Mouse (Mus musculus): ENCODE measurements around the gene Ooep. TPM values are rescaled to one million over a fixed set of nuclear protein-coding genes. Genes with fewer than 3 reads are reported as not detected.
"Not testable (repeated sequence)": the region's sequence is repeated elsewhere in the genome, so short reads cannot be mapped to it uniquely, and the experiment has no call there.

Ooep gene
- total RNA-seq, 2 experiments from 2014 or later: not detected

DNA sequence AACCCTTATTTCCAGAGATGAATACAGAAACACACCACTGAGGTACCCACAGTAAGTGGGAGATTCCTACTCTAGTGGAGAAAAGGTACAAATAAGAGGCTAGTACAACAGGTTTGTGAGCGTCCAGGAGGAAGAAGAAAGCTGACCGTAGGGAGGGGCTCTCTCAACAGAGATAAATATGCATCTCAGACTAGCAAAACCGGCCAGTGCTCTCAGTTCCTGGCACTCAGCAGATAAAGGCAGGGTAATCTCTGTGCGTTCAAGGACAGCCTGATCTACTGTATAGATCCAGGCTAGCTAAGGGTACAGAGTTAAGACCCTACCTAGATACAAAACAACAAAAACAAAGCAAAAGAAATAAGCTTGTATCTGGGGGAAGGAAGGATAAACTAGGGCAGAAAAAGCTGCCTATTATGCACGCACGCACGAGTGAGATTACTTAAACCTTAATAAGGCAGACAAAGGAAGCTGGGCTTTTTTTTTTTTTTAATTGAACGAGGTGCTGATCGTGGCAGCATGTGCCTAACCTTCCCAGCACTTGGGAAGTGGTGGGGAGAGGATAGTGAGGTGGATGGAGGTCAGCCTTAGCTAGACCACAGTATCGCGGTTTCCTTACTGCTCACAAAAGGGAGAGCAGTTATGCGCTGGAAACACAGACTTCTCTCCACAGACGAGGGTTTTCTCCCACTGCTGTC is 12.5 kb downstream of the Ooep start:
- no peak for DNase-seq

DNA sequence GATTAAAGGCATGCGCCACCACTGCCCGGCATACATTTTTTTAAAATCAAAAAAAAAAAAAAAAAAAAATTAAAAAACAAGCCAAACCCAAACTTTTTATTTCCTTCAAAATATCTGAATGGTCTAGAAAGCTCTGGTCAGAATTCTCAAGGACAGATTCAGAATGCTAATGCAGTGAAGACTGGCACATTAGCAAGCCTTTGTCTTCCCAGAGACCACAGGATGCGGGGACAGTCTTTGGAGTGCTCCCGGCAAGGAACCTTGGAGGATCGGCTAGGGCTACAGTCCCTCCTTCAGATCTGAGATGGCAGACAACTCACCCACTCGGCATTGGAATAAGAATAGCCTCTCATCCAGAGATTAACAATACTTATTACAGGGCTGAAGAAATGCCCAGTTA is 13.8 kb downstream of the Ooep start:
- no peak for DNase-seq

GRCm38 (mm10) chr9:78363374-78363773 is 15.2 kb downstream of the Ooep start:
- DNase-seq: no peak

GRCm38 (mm10) chr9:78360484-78360872 is 18.0 kb downstream of the Ooep start:
- DNase-seq: no peak

DNA sequence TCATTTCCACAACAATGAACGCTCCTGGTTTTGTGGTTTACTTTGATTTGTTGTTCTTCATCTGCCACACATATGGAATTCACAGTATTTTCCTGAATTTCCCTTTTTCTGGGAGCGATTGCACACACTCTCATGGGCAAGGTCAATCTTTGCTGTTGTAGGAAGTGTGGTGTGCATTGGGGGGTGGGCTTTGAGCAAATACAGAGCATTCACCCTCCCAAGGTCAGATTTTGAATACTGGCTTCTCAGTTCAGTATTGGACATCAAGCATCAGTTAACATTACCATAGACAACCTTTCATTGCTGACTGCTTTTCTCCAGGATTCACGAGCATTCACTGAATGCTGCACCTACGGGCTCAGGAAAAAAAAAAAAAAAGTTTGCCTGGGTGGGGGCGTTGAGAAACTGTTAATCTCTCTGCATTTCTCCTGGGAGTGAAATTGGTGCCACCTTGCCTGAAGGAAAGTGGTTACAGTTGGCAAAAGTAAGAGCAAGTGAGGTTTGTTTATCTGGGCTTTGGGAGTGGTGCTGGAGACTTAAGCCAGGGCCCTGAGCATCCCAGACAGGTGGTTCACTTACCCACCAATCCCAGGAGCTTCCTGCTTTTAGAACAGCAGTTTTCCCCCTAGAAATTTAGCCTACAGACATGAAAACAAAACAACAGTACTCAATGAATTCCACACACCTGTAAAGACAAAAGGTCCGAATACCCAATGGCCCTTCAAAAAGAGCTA is 18.6 kb downstream of the Ooep start:
- no peak for DNase-seq

DNA sequence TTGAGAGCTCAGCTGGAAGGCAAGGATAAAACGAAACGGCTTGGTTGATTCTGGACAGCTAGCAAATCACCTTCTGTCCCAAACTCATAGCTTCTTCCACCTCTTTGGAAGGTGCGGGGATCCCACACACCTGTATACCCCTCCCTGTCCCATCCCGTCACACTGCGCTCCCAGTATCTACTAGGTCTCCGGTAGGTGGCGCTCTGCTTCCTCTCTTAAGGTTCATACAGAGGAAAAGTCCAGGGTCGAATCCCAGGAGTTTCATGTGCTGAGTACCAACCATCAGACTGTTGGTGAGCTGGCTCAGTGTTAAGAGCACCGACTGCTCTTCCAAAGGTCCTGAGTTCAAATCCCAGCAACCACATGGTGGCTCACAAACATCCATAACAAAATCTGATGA is 20.5 kb downstream of the Ooep start:
- DNase-seq: peak; percentile 68 to 79

DNA sequence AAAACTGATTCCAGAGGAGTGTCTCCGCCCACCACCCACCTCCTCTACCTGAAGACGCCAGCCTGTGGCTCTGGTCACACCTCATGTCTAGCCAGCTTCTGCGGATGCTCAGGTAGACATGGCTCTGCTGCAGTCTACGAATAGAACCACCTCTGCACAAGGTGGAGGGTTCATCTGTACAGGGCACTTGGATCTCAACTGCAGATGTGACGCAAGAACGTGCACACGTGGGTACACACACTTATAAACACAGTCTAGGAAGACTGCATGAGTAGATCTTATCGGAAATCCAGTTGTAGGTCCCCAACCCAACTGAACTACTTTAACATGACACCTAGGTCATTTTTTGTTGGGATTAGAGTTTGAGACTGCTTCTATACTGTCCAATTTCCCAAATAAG is 22.9 kb downstream of the Ooep start, which contains the start of gene Gsta2:
Gene Gsta2, minus strand, starts transcription at position 178 of the 400 bp plus-strand sequence.
- no peak for DNase-seq

DNA sequence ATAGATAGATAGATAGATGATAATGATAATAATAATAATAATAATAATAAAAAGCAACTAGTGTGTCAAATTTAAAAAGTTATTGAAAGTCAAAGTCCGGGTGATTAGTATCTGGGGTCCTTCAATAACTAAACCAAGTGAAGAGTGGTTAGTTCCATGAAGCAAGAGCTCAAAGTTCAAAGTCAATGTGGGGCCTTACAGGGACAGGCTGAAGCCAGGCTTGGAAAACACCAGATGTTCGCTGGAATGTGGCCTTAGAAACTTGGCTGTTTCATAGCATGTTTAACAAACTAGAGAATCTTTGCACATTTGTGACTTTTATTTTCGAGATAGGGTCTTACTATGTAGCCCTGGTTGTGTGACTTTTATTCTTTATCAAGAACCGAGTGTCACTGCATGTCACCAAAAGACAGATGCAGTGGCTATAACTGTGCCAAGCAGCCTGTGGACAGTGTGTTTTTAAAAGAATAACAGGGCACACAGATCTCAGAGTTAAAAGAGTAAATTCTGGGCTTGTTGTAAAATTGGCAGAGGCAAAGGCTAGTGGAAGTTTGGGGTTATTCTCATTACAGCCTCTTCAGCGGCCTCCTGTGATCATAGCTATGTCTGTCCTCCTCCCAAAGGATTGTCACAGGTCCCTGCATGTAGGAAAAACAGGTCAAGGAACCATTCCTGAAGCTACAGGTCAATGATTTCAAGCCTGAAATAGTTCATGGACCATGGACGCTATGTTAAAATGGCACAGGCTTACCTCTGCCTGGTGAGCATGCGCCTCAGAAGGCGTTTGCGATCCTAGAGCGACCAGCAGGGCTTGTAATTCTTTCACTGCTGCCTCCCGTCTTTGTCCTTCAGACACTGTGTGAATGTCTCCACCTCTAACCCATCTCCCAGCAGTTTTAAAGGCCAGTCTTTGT is 23.6 kb downstream of the Ooep start:
- no peak for DNase-seq

GRCm38 (mm10) chr9:78351504-78352220 is 26.9 kb downstream of the Ooep start:
- peak; percentile 18 to 50 for DNase-seq

DNA sequence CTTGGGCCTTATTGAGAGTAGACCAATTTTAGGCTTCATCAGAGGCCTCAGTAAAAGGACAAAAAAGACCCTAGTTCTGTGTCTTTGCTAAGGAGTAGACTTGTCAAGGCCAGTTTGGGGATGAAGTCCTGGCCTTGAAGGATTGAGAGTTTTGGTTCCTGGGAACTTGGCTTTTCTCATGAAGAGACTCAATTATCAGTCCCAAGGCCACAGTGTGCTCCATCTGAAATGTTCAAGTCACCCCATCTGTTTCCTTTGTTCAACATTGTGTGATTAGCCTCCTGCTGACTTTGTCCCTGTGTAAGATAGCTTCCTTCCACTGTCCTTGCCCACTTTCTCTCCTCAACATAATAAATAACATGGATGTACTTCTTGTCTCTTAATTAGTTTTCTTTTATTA is 28.5 kb downstream of the Ooep start:
- not testable (repeated sequence) for DNase-seq

DNA sequence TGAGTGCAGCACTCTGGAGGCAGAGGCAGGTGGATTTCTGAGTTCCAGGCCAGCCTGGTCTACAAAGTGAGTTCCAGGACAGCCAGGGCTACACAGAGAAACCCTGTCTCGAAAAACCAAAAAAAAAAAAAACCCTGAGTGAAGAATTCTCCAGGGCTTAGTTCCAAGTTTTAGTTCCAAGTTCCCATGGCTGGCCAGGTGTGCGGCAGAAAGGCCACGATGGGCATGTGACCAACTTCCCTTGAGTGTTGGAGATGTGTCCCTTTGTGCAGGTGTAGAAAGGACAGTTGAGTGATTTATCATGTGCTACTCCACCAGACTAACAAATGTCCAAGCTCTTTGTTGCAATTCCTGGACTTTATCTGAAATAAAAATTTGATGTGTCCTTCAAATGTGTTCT is 29.4 kb downstream of the Ooep start:
- not testable (repeated sequence) for DNase-seq

GRCm38 (mm10) chr9:78348206-78349004 is 30.1 kb downstream of the Ooep start:
- DNase-seq: peak; percentile 50 to 66

DNA sequence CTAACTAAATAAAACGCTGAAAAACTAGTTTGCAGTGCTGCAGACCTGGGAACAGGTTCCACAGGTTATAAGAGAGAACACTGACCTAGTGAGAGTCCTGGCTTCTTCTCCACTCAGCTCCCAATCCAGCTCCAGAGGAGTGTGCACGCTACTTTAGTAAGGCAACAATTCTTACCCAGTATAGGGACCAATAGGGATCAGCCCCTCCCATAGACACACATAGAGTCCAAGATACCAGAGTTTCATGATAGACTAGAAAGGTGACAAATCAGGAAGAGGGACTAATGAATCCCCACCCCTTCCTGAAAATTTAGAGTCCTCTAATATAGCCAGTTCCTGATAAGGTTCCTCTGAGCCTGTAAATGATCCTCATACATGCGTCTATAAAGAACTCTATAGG is 31.5 kb downstream of the Ooep start:
- no peak for DNase-seq

- not testable (repeated sequence) for DNase-seq
Measured at GRCm38 (mm10) chr9:78345235-78345634, 33.3 kb downstream of the Ooep start.

DNA sequence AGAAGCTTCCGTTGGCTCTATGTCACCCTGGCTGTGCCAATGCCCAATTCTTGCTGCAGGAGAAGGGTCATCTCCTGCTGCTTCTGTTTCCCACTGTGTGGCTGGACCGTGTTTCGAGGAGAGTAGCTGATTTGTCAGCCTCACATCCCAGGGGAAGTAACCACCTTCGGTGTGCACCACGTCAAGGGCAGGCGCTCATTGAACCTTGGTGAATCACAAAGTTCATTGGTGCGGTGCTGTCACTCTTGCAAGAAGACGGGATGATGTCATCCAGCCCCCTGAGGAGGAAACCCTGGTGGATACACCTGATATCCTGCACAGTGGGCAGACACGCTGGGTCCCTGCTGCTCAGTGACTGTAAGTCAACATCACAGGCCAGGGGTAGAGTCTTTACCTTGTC is 35.5 kb downstream of the Ooep start:
- DNase-seq: not testable (repeated sequence)

- not testable (repeated sequence) for DNase-seq
Measured at GRCm38 (mm10) chr9:78342494-78342893, 36.0 kb downstream of the Ooep start.

- peak; percentile 43 to 59 for DNase-seq
Measured at GRCm38 (mm10) chr9:78340324-78340723, 38.2 kb downstream of the Ooep start.

- DNase-seq: peak in 1 of 2 experiments; percentile 27
Measured at GRCm38 (mm10) chr9:78337050-78337449, 41.5 kb downstream of the Ooep start.

DNA sequence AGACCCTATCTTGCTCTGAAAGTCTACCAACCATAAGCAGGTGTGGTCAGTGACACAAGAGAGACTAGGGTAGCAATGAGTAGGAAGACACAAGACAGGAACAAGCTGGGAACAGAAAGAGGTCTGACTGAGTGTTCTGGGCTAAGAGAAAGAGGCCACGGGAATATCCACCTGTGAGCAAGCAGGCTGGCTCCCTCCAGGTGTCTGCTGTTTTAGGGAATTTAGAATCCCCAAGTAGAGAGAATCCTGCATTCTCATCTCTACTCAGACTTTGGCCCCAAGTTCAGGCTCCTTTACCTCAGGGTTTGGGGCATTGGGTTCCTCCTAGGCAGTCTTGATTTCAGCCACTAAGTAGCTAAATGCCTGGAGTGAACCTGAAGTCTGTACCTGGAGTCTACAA is 51.2 kb downstream of the Ooep start, which contains the start of gene Omt2b:
Gene Omt2b, plus strand, starts transcription at position 301 of the 400 bp plus-strand sequence.
- DNase-seq: not testable (repeated sequence)

Measured in adrenal gland, postnatal 36 days (tissue).